Mouse (Mus musculus) embryo, embryonic 10 days (tissue): ENCODE data around the gene Ddit4.

Experiments
- DNase-seq: peaks from one replicate; pipeline ENCODE4 v3.0.0-alpha.2; 2015; ENCODE audit warnings: low spot score

The Ddit4 gene

DNA sequence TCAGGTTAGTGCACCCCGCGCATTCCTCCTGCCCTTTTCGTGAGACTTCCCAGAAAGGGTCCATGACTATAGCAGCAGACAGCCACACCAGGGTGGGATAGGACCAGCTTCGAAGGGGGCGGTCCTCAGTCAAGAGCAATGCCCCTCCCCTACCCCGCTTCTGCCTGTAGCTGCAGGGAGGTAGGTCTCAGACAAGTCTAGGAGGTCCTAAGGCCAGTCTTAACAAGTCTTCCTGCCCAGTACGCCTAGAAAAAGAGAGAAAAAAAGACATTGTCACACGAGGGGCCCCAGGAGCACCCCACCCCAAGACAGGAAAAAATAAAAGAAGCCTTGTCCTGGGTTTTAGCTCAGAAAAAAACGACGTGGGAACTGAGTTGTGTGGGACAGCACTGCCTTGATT, 35.0 kb downstream of the Ddit4 start:
- peak; percentile 92 for DNase-seq

DNA sequence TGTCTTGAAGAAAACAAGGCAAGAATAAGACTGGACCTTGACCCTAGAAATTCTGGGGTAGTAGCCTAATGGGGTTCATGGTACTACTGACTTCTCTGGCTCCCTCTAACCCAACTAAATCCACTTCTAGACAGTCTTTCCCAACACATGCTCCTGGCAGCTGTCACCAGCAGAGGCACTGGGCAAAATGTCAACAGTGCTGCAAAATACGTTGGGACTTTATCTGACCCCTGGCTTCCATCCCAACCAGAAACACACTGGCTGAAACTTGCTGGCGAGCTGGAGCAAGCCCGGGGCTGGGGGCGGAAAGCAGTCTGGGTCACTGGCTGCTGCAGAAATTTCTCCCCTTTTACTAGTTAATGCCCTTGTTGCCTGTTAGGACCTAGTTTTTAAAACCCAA, 35.5 kb downstream of the Ddit4 start:
- DNase-seq = no peak

DNA sequence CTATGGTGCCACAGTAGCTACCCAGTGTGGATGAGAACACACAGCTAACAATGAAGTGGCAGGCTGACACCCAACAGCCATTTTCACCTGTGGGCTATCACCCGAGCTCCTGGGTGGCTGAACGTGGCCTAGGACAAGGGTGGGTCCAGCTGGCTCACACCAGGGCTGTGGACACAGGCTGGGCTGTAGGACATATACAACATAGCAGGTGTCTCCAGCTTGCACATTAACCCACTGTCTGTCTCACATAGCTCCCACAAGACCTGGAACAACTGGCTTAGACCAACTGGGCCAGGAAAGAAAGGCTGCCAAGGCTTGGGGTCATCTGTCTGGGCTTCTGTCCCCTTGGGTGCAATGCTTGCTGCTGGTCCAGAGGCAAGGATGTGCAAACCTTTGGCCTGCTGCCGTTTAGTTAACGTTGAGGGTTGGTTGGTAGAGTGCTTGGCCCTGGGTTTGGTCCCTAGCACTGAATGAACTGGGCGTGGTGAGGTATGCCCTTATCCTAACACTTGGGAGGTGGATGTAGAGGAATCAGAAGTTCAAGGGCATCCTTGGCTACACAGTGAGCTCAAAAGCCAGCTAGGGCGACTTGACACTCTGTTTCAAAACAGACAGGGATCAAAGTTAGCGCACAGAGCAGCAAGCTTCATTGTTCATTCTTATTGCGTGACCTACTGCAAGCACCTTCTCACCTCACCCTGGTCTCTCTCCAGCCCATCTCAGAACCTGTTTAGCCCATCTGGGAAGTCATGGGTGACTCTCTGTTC, 36.3 kb downstream of the Ddit4 start:
- DNase-seq = no peak

DNA sequence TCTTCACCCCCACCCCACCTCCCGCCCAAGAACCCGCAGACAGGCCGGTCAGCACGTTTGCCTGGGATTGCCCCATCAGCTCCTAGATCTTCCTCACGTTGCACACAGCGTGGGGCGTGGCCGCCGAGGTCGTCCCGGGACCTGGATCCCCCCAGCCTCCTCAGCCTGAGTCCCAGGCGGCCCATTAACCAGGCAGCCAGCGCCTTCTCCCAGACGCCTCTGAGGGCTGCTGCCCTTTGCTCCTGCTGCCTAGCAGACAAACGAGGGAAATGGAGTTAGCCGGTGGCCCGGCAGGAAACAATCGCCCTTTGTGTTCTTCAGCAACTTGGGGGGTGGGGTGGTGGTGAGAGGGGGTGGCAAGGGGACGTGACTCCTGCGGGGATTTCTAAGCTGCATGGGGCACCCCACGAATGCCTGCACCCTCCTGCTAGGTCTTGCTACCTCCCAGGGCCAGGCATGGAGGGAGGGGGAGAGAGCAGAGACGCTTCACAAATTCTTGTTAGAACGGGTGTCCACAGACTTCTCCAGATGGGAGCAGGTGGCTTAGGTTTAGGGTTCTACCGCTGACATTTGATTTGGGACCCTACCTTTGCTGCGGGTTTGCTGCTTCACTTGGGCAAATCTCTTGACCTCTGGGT, 40.0 kb downstream of the Ddit4 start:
- peak; percentile 83 for DNase-seq

DNA sequence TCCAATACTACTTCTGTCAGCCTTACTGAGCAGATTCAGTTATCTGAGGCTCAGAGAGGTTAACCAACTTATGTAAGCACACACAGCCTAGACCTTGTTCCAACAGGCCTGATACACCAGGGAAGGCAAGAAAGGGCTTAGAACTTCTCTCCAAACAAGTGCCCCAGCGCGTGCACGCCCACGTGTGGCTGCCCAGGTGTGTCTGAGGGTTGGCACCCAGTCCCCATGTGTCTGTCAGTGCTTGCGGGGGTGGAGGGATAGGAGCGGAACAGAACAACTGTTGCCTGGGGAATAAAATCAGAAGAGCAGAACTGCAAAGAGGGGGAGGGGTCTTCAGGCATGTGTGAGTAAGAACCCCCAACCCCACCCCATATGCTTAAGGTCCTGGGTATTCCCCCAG, 40.5 kb downstream of the Ddit4 start:
- DNase-seq = no peak

DNA sequence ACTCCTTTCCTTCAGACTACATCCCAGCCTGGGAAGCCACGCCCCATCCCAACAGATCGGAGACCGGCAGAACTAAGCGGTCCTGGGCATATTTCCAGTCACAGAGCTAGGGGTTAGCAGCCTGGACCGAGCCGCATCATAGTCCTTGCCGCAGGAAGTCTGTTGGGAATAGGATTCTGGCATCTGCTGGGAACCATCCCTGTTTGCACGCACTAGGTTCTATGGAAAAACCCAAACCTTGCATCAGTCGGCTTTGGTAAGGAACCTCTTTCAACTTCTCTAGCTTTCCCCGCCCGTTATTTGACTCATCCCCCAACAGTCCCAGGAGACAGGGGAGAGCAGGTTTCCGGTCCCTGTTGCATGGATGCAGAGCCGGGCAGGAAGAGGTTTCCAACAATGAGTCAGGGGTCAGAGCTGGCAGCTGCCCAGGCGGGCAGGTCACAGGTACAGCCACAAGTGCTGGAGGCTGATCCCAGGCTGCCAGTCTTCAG, 42.2 kb downstream of the Ddit4 start:
- peak; percentile 71 for DNase-seq

DNA sequence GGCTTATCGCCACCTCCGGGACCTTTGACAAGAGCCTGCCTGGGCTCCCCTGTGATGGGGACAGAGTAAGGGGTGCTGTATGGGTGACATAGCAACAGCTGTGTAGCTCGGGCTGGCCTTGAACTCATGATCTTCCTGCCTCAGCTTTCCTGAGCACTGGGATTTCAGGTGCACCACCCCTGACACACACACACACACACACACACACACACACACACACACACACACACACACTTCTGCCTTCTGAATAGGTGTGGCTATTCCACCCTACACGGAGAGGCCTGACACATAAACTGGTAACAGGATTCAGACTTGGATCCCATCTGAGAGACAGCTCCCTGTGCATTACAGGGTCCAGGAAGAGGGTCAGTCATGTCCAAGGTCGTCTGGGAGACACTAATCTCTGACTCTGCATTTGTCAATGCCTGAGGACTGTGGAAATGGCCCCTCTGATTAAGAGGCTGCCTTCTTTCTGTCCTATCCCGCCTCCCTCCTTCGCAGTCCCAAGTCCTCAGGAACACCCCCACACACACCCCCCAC, 42.8 kb downstream of the Ddit4 start:
- no peak for DNase-seq

DNA sequence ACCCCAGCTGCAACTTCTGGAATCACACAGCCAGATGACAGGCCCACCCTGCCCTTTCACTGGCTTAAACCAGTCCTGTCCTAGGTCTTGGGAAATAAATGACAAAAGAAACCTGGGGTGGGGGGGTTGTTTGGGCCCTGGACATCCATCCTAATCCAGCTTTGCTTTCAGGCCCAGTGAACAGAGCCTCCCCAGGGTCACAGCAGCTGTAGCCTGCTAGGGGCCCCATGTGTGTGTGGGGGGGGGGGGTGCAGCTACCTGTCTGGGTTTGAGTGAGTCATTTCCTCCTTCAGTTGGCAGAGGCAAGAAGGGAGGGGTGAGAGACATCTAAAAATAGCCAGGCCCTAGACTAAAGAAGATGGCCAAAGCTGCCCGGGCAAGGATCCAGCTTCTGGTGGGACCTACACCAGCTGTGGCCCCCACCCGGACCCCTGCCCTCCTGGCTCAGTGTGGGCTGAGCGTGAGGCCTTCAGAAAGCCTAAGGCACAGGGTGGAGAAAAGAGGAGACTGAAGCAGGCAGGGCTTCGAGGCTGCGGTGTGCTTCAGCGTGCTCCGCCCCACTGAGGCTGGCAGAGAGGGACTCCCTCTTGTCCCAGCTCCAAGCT, 43.8 kb downstream of the Ddit4 start:
- no peak for DNase-seq

DNA sequence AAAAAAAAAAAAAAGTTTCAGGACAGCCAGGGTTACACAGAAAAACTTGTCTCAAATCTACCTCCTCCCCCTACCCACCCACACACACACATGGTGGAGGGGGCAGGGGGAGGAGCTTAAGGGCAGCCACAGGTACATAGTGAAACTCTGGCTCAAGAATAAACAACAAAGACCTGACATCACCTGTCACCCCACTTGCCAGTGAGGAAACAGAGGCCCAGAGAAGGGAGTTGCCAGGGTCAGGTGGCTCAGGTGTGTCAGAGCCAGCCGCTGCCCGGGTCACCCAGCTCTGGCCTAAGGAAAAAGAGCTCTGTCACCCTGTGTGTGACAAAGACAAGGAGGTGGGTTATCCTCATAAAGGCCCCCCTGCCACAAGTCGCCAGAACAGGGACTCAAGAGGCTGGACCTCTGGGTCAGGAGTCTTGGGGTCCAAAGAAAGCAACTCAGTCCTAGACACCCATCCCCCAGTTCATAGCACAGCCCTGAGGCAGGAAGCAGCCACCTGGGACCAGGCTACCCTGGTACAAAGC, 44.5 kb downstream of the Ddit4 start:
- no peak for DNase-seq

DNA sequence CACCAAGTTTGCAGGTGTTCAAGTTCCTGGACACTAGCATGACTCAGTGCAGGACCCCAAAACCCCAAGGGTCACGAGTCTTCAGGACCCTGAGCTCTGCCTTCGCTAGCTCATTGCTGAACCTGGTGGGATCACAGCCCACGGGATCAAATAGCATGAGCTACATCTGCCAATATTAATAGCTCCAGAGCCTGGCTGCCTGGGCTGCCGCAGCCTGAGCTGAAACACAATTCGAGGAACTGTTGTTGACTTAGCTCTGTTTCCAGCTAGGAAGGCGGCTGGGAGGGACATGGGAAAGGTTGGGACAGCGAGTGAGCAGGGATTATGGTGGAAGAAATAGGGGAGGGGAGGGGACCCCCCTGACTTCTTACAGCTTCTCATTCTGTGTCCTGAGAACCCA, 48.5 kb downstream of the Ddit4 start:
- DNase-seq = no peak

DNA sequence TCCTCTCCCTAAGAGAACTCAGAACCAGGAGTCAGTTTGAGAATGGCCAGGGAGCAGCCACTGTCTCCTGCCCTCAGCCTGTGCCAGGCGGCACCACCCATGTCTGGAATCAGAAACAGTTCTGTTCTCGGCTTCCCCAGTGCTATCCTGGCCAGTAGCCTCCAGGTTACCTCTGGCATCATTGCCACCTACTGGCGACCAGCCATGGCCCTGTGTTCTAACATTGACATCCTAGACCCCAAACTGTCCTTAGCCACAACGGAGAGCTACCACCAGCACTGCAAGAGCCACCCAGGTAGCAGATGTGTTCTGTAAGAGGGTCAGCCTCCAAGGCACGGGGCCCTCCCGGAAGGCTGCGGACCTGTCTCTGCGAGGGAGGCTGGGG, 49.0 kb downstream of the Ddit4 start:
- DNase-seq = no peak

DNA sequence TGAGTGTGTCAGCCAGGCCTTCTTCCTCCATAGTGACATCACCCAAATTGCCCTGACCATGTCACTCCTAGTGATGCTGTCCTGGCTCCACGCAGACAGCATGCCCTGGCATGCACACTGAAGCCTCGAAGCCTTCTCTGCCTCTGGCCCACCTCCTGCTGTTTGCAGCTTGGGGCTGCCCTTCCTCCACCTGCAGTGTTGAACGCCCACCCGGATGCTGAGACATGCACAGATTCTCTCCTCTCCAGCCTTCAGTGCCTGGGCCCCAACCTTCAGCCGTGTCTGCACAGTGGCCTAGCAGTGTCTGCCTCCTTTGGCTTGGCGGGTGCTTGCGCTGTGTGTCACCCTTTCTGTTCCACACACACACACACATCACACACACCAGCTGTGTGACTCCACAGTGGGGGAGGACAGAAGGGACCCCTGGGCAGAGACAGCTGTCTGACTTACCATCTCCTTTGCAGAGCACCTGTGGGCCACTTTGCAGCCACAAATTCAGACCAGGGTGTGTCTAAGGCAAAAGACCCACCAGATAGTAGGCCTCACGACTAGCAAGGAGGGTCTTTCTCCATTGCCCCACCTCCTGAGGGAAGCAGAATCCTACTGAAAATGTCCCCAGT, 49.5 kb downstream of the Ddit4 start:
- no peak for DNase-seq

DNA sequence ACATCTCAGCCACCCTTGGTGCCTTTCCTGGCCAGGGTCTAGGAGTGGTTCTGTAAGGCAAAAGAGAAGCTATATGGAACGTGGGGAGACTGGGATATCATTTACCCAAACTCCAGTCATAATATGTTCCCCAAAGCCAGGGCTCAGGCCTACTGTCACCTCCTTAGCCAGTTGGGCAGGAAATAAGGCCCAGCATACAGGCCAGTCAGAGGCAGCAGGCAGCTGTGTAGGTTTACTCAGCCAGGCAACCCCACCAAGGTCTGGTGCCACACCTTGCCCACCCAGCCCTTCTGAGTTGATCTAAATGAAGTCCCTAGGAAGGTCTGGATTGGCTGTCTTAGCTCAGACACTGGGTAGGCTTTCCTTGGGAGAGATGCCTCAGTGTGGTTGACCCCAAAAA, 50.2 kb downstream of the Ddit4 start:
- DNase-seq = no peak

DNA sequence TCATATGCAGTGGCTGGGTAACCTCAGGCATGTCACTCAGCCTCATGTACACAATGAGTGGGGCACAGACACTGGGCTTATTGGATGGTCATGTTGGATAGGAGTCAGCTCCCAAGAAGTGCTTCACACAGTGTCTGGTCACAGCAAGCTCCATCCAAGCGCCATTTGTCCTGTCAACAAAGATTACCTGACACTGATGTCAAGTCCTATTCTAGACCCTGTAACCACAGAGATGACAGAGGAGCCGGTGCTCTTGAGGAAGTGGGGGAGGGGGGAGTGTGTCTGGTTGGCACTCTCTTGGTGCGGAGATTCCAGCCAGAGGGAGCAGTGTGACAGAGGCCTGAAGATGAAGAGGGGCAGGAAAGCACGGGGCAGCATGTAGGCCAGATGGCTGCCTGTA, 50.7 kb downstream of the Ddit4 start:
- no peak for DNase-seq

DNA sequence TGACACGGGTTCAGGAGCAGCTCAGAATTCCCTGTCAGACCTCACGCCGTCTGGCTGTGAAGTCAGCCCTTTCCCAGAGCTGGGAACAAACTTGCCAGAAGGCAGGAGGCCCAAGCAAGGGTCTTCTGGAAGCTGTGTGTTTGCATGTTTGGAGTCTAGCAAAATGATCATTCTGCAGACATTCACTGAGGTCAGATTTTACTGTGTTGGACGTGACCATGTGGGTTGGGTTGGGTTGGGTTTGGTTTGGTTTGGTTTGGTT, 51.5 kb downstream of the Ddit4 start:
- DNase-seq = no peak
